Mouse (Mus musculus) liver, postnatal 0 days (tissue): ENCODE results near the gene Olfr743.

ENCODE experiments used
- CTCF ChIP-seq: sonication (generic); IDR thresholded peaks from 2 replicates; pipeline ENCODE4 v1.5.1; 2016; ENCODE audit warnings: antibody characterized with exemption, low read depth
- EP300 ChIP-seq: IDR thresholded peaks from 2 replicates; pipeline ENCODE4 v1.6.1; 2016; ENCODE audit warnings: antibody characterized with exemption, low read depth, mild to moderate bottlenecking

GRCm38 (mm10) chr14:50503300-50503699, 18.3 kb upstream of the Olfr743 start, which contains the start of gene Olfr742:
- TF ChIP-seq CTCF (no peak), EP300 (no peak)
